Mouse (Mus musculus) brain, embryonic 14.5 days (tissue): Measurements from ENCODE around the gene Speer4d.
"Not testable (repeated sequence)": the region's sequence is repeated elsewhere in the genome, so short reads cannot be mapped to it uniquely, and the experiment has no call there.

Experiments used
- CTCF ChIP-seq: fragments of 200-500 bp; IDR thresholded peaks from 2 replicates; pipeline ENCODE4 v1.5.1; 2012; ENCODE audit warnings: inconsistent platforms, mild to moderate bottlenecking, moderate library complexity, borderline replicate concordance; ENCODE audit not compliant: insufficient read depth, insufficient read length; ENCODE audit errors: extremely low read depth
- POLR2A ChIP-seq: fragments of 200-500 bp; IDR thresholded peaks from 2 replicates; pipeline ENCODE4 v1.6.1; 2012; ENCODE audit warnings: mild to moderate bottlenecking, inconsistent platforms, borderline replicate concordance; ENCODE audit not compliant: poor library complexity, insufficient read depth, insufficient read length, severe bottlenecking; ENCODE audit errors: extremely low read depth

GRCm38 (mm10) chr5:15610695-15611094 lies 8.2 kb upstream of the Speer4d start:
- not testable (repeated sequence) for TF ChIP-seq CTCF, POLR2A
